Mouse (Mus musculus) layer of hippocampus, adult 8-10 months (tissue): Measurements from ENCODE around the gene Syt12. TPM values are rescaled to one million over a fixed set of nuclear protein-coding genes. Genes with fewer than 3 reads are reported as not detected.
A peak's percentile ranks its signal among the peaks of the same experiment; 100 is the strongest.
"Not testable (repeated sequence)": the region's sequence is repeated elsewhere in the genome, so short reads cannot be mapped to it uniquely, and the experiment has no call there.

Source experiments
- DNase-seq, 2 experiments: peaks; one replicate each; pipeline ENCODE4 v3.0.0; 2022; ENCODE audit warnings: low spot score in 2 of 2
- total RNA-seq, 4 experiments: library from RNA; stranded (reverse); gene quantifications; 2 replicates each; pipeline ENCODE4 v1.2.4; 2022

Syt12 gene
- total RNA-seq, 4 experiments from 2014 or later = 29.2 to 31.3 (median 30.2) TPM

- no peak for DNase-seq
Measured at GRCm38 (mm10) chr19:4491080-4491695, 13.9 kb upstream of the Syt12 start.

- DNase-seq = no peak
Measured at GRCm38 (mm10) chr19:4487877-4488276, 10.6 kb upstream of the Syt12 start.

GRCm38 (mm10) chr19:4485006-4485405 is 7.8 kb upstream of the Syt12 start:
- DNase-seq = no peak

- no peak for DNase-seq
Measured at GRCm38 (mm10) chr19:4482111-4482859, 5.0 kb upstream of the Syt12 start.

- DNase-seq = no peak
Measured at GRCm38 (mm10) chr19:4481326-4481725, 4.1 kb upstream of the Syt12 start.

GRCm38 (mm10) chr19:4480041-4480440 is 2.8 kb upstream of the Syt12 start:
- no peak for DNase-seq

- DNase-seq = no peak
Measured at GRCm38 (mm10) chr19:4478190-4478516, 906 bp upstream of the Syt12 start.

- peak in 1 of 2 experiments; percentile 35 for DNase-seq
Measured at GRCm38 (mm10) chr19:4476601-4477257, 518 bp downstream of the Syt12 start.

GRCm38 (mm10) chr19:4475224-4475925 is 1.9 kb downstream of the Syt12 start:
- DNase-seq = no peak

GRCm38 (mm10) chr19:4474739-4475138 is 2.5 kb downstream of the Syt12 start:
- DNase-seq = no peak

GRCm38 (mm10) chr19:4473549-4473948 is 3.7 kb downstream of the Syt12 start:
- no peak for DNase-seq

- no peak for DNase-seq
Measured at GRCm38 (mm10) chr19:4468363-4468762, 8.9 kb downstream of the Syt12 start.

GRCm38 (mm10) chr19:4464666-4465065 is 12.6 kb downstream of the Syt12 start:
- DNase-seq = no peak

GRCm38 (mm10) chr19:4461981-4462380 is 15.3 kb downstream of the Syt12 start:
- DNase-seq = no peak

GRCm38 (mm10) chr19:4456227-4456626 is 21.0 kb downstream of the Syt12 start:
- peak in 1 of 2 experiments; percentile 59 for DNase-seq

GRCm38 (mm10) chr19:4455071-4455800 is 22.0 kb downstream of the Syt12 start:
- DNase-seq = no peak

GRCm38 (mm10) chr19:4454040-4454439 is 23.2 kb downstream of the Syt12 start:
- DNase-seq = not testable (repeated sequence)

- DNase-seq = peak in 1 of 2 experiments; percentile 41
Measured at GRCm38 (mm10) chr19:4452525-4452924, 24.7 kb downstream of the Syt12 start.

GRCm38 (mm10) chr19:4451965-4452364 is 25.3 kb downstream of the Syt12 start:
- no peak for DNase-seq

- DNase-seq = no peak
Measured at GRCm38 (mm10) chr19:4451098-4451497, 26.1 kb downstream of the Syt12 start.

GRCm38 (mm10) chr19:4450666-4451065 is 26.6 kb downstream of the Syt12 start:
- no peak for DNase-seq
